Mouse (Mus musculus): ENCODE data around the gene Fxyd3. TPM values are rescaled to one million over a fixed set of nuclear protein-coding genes. Genes with fewer than 3 reads are reported as not detected.
A peak's percentile ranks its signal among the peaks of the same experiment; 100 is the strongest.

Fxyd3 gene
- polyA plus RNA-seq, 2 experiments from 2014 or later = not detected

DNA sequence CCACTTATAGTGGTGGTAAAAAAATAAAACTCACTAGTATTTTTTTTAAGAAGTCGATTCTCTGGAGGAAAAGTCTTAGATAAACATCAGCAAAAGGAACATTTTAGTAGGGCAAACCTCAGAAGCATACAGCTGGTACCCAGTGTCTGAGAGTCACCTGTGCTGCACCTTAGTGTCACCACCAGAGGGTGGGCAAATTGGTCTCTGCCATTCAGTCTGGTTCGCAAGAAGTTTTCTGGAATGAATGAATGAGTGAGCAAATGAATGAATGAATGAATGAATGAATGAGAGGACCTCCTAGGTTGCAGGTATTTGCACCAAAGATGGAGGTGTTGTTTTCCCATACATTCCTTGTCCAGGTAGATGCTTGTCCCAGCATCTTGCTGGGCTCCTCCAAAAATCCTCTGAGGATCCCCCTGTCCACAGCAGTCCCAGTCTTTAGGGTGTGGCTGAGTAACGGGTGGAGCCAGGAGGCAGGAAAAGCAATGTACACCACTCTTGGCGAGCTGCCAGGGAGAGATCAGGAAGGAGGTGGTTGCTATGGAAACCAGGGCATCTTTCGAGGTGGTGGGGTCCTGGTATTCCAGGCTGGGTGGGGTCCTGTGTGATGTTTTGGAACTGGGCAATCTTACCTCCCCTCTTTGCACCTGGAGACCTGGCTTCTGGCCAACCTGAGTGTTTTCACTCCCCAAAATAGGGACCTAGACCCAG, 27.2 kb downstream of the Fxyd3 start:
- ATAC-seq = no peak

DNA sequence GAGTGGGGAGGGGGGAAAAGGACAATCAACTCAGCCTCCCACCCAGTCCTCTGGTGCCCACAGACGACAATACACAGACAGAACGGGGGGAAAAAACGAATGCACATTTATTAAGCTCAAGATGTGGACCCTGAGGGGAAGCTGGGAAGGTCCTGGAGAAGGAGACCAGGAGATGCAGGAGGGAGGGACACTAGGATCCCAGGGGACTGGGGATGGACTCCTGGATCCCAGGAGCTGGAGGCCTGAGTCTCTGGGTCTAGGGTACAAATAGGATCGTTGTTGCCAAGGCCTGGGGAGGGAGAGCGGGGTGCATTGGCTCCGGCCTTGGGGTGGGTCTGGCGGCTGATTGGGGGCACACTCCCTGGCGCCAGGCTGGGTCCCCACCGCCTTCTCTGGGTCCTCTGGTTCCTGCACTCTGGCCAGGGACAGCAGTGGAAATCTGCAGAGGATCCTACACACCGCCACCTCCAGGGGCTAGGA, 34.0 kb downstream of the Fxyd3 start, which contains the start of gene Fxyd5:
Fxyd5 (minus strand) TSS at position 51 of the 480 bp plus-strand sequence.
- ATAC-seq = no peak

- peak; percentile 83 for ATAC-seq
Observed at GRCm38 (mm10) chr7:31041662-31042315, 34.7 kb downstream of the Fxyd3 start.

- no peak for ATAC-seq
Observed at GRCm38 (mm10) chr7:31041023-31041407, 35.5 kb downstream of the Fxyd3 start.

- ATAC-seq = no peak
Observed at GRCm38 (mm10) chr7:31040281-31041022, 36.1 kb downstream of the Fxyd3 start.

- ATAC-seq = no peak
Observed at GRCm38 (mm10) chr7:31039011-31039410, 37.5 kb downstream of the Fxyd3 start.

DNA sequence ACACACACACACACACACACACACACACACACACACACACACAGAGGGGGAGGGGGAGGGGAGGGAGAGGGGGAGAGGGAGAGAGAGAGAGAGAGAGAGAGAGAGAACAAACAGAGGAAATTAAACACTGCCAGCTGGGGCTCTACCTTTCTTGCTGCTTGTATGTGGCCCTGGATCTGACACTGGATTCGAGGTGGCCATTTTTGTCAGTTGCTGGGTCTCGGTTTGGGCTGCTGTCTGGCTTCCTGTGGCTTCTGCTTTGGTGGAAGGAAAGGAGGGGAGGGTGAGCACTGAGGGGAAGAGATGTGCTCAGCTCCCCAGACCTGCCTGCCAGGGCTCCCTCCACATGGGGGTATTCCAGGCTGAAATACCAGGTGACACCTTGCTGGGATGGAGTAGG, 38.8 kb downstream of the Fxyd3 start:
- peak; percentile 22 for ATAC-seq

- ATAC-seq = peak; percentile 5
Observed at GRCm38 (mm10) chr7:31036917-31037316, 39.6 kb downstream of the Fxyd3 start.

DNA sequence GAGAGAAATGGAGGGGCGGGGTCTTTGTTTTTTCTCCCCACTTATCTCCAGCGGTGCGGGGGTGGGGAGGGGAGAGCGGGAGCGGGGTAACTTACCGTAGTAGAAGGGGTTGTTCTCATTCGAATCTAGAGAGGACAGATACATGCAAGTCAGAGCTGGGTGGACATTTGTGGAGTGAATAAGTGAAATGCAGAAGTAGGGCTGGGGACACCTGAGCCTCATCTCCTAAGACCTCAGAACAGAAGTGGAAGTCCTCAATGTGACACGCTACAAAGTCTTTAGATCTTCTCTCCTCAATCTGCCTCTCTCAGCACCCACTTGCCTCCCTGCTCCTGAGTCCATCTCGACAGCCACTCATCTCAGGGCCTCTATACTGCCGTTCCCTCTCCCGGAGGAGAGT, 41.2 kb downstream of the Fxyd3 start:
- ATAC-seq = no peak

DNA sequence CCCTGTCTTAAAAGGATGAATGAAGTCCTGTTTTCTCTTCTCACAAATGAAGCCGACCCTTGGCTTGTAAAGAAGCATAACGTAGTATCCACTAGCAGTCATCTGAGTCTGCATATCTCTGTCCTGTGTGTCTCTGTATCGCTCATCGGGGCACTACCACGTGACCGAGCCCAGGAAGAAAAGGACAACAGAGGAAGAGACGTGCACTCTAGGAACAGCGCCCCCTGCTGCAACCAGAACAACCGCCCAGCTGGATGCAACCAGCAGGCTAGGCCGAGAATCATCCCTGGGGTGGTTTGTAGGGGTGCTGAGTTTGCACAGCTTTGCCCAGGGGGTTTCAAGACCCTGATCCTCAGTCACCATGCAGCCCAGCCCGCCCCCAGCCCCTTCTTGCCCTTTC, 41.7 kb downstream of the Fxyd3 start:
- peak; percentile 14 for ATAC-seq

GRCm38 (mm10) chr7:31033409-31034165, 42.9 kb downstream of the Fxyd3 start:
- ATAC-seq = peak; percentile 77

DNA sequence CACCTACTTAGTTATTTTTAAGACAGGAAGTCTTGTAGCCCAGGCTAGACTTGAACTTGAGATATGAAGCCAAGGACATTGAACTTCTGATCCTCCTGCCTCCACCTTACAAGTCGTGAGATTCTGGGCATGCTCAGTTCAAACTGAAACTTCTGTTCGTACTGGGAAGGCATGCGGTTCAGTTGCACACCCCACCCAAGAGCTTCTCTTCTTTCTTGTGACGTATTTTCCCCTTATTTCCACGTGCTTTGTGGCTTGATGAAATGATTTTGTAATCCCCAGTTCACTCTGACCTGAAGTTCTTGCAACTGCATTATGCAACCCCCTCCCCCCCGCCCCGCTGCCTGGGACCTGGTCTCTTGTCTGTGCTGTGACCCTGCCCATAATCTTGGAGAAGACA, 44.8 kb downstream of the Fxyd3 start:
- no peak for ATAC-seq

DNA sequence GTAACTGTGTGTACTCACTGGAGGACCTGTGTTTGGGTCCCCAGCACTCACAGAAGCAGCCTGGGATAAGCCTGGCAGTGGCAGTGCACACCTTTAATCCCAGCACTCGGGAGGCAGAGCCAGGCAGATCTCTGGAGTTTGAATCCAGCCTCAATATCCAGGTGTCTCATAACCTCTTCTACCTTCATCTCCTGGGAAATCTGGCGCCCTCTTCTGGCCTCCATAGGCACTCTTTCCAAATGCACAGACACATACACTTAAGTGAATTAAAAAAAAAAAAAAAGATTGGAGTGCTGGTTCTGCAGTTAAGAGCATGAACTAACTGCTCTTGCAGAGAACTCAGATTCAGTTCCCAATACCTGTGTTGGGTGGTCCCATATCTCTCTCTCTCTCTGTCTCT, 45.8 kb downstream of the Fxyd3 start:
- no peak for ATAC-seq

GRCm38 (mm10) chr7:31028609-31029008, 47.9 kb downstream of the Fxyd3 start:
- ATAC-seq = peak; percentile 6

Other genes starting within 250 kb of the Fxyd3 start
- not detected for gene Ffar3, start 220.5 kb downstream of the Fxyd3 start, polyA plus RNA-seq (2017; shearing (Covaris generic))
- gene Ffar1, start 215.1 kb downstream of the Fxyd3 start, polyA plus RNA-seq (2017; shearing (Covaris generic)) = under 1 TPM; 0.19 to 0.28 TPM
- gene Cd22, start 196.4 kb downstream of the Fxyd3 start, polyA plus RNA-seq (2017; shearing (Covaris generic)) = 1 to 10 TPM; 4.5 to 9.3 TPM
- gene Mag, start 161.8 kb downstream of the Fxyd3 start, polyA plus RNA-seq (2017; shearing (Covaris generic)) = not detected
- gene Hamp2, start 152.0 kb downstream of the Fxyd3 start, polyA plus RNA-seq (2017; shearing (Covaris generic)) = not detected
- gene Hamp, start 132.7 kb downstream of the Fxyd3 start, polyA plus RNA-seq (2017; shearing (Covaris generic)) = not detected
- gene Usf2, start 119.9 kb downstream of the Fxyd3 start, polyA plus RNA-seq (2017; shearing (Covaris generic)) = 10 to 100 TPM; 11.9 to 14.2 TPM
- 1 to 10 TPM; 1.6 to 2.6 TPM for gene Lsr, start 103.2 kb downstream of the Fxyd3 start, polyA plus RNA-seq (2017; shearing (Covaris generic))
- under 1 TPM; 0.55 to 0.86 TPM for gene Fam187b, start 102.9 kb downstream of the Fxyd3 start, polyA plus RNA-seq (2017; shearing (Covaris generic))
- gene Fxyd5, start 34.2 kb downstream of the Fxyd3 start, polyA plus RNA-seq (2017; shearing (Covaris generic)) = 1,000 to 10,000 TPM; 2,132 to 2,220 TPM
- not detected for gene Fxyd7, start 25.2 kb downstream of the Fxyd3 start, polyA plus RNA-seq (2017; shearing (Covaris generic))
- gene Fxyd1, start 19.5 kb downstream of the Fxyd3 start, polyA plus RNA-seq (2017; shearing (Covaris generic)) = not detected
- gene Lgi4, start 17.4 kb downstream of the Fxyd3 start, polyA plus RNA-seq (2017; shearing (Covaris generic)) = under 1 TPM in 1 of 2 experiments, not detected in 1; 0.19 TPM
- gene Hpn, start 38.6 kb upstream of the Fxyd3 start, polyA plus RNA-seq (2017; shearing (Covaris generic)) = 1 to 10 TPM; 4.3 to 5.6 TPM
- not detected for gene Scn1b, start 50.3 kb upstream of the Fxyd3 start, polyA plus RNA-seq (2017; shearing (Covaris generic))
- 100 to 1,000 TPM in 1 of 2 experiments, 10 to 100 TPM in 1; 81.1 to 115 TPM for gene Gramd1a, start 79.2 kb upstream of the Fxyd3 start, polyA plus RNA-seq (2017; shearing (Covaris generic))
- not detected for gene Scgb2b2, start 213.8 kb upstream of the Fxyd3 start, polyA plus RNA-seq (2017; shearing (Covaris generic))
- gene Scgb1b2, start 215.1 kb upstream of the Fxyd3 start, polyA plus RNA-seq (2017; shearing (Covaris generic)) = under 1 TPM in 1 of 2 experiments, not detected in 1; 0.86 TPM